Mouse (Mus musculus) small intestine, adult 2 months (tissue): ENCODE results near the gene 0610030E20Rik.

Experiments used
- CTCF ChIP-seq: fragments of 200-500 bp; IDR thresholded peaks from 2 replicates; pipeline ENCODE4 v1.5.1; 2012; ENCODE audit warnings: low read depth, mild to moderate bottlenecking, control low read depth, inconsistent platforms, low read length, moderate library complexity, mixed read lengths; ENCODE audit not compliant: insufficient replicate concordance, insufficient read length; ENCODE audit errors: extremely low read depth
- POLR2A ChIP-seq: fragments of 200-500 bp; IDR thresholded peaks from 2 replicates; pipeline ENCODE4 v1.6.1; 2012; ENCODE audit warnings: low read depth, mild to moderate bottlenecking, control low read depth, inconsistent platforms, low read length, moderate library complexity

DNA sequence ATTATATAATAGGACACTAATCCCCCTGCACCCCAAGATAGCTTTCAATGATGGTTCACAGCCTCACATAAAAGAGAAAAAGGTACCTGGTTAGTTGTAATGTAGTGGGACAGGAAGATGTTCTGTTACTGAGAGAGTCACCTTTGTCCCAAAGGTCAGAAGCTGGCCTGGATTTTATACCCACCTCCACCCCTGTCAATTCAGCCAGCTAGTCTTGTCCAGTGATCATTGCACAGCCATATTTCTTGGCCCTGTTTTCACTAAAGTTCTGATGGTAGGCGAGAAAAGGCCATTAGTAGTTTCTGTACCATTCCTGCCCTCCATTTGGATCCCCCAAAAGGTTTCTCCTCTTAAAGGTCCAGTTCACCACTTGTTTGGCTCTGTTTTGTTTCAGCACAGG, 6.9 kb downstream of the 0610030E20Rik start:
- TF ChIP-seq CTCF = no peak
- TF ChIP-seq POLR2A = no peak
